Mouse (Mus musculus) bone marrow macrophage, adult 2 months (primary cell): ENCODE measurements around the gene Wnt1.

Experiments used
- CTCF ChIP-seq: IDR thresholded peaks from 2 replicates; pipeline ENCODE4 v1.5.1; 2012; ENCODE audit warnings: low read depth, mild to moderate bottlenecking, low read length, moderate library complexity
- POLR2A ChIP-seq: IDR thresholded peaks from 2 replicates; pipeline ENCODE4 v1.6.1; 2012; ENCODE audit warnings: mild to moderate bottlenecking, low read depth, low read length, borderline replicate concordance

DNA sequence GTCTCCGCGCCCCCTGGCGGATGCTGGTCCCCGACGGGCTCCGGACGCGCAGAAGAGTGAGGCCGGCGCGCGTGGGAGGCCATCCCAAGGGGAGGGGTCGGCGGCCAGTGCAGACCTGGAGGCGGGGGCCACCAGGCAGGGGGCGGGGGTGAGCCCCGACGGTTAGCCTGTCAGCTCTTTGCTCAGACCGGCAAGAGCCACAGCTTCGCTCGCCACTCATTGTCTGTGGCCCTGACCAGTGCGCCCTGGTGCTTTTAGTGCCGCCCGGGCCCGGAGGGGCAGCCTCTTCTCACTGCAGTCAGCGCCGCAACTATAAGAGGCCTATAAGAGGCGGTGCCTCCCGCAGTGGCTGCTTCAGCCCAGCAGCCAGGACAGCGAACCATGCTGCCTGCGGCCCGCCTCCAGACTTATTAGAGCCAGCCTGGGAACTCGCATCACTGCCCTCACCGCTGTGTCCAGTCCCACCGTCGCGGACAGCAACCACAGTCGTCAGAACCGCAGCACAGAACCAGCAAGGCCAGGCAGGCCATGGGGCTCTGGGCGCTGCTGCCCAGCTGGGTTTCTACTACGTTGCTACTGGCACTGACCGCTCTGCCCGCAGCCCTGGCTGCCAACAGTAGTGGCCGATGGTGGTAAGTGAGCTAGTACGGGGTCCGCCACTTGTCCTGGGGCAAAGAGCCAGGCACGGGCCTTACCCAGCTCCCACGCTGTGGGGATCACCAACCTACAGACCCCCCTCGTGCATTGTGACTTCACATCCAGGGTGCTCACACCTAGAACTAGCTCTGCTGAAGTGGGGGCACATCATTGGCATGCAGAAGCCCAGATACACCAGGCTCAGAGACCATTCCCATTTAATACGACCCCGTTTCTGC is at the start of gene Wnt1:
- TF ChIP-seq POLR2A (no peak), CTCF (no peak)
